Mouse (Mus musculus): ENCODE results near the gene Ppp4r1.

- TF ChIP-seq CTCF (IDR thresholded peaks at IDR 0.05): no peak; the same call in 1 of the 2 replicates
- TF ChIP-seq POLR2A (IDR thresholded peaks at IDR 0.05; ENCODE audit: insufficient read depth, low read depth, low read length): peak; percentile 78
These were observed 10.1 kb upstream of the Ppp4r1 start, which contains the start of gene Rab31 for GRCm38 (mm10) chr17:65771951-65772934.

Measured in heart, adult 2 months (tissue).